Mouse (Mus musculus) limb, embryonic 13.5 days (tissue): Measurements from ENCODE around the gene Ints1. TPM values are rescaled to one million over a fixed set of nuclear protein-coding genes. Genes with fewer than 3 reads are reported as not detected.

Experiments used
- ATAC-seq: fragments of 200-750 bp; cut with Nextera tagmentation; 2 replicates; pipeline ENCODE4 v1.8.0; 2017; ENCODE audit warnings: low read depth, moderate number of reproducible peaks, moderate TSS enrichment; ENCODE audit not compliant: low FRiP score
- H3K27ac ChIP-seq: fragments of 300-500 bp; sonication (generic); 2 replicates; pipeline ENCODE4 v1.5.1; 2015; ENCODE audit warnings: inconsistent platforms, mild to moderate bottlenecking, moderate library complexity
- H3K27me3 ChIP-seq: fragments of 300-500 bp; sonication (generic); 2 replicates; pipeline ENCODE4 v1.6.1; 2015; ENCODE audit warnings: mild to moderate bottlenecking, inconsistent platforms
- H3K36me3 ChIP-seq: fragments of 300-500 bp; sonication (generic); 2 replicates; pipeline ENCODE4 v1.6.1; 2015; ENCODE audit warnings: inconsistent platforms, mild to moderate bottlenecking, moderate library complexity
- H3K4me1 ChIP-seq: fragments of 300-500 bp; sonication (generic); 2 replicates; pipeline ENCODE4 v1.6.1; 2015; ENCODE audit warnings: inconsistent platforms
- H3K4me2 ChIP-seq: fragments of 300-500 bp; sonication (generic); replicated peaks from 2 replicates; pipeline ENCODE4 v1.6.1; 2015; ENCODE audit warnings: inconsistent platforms, mild to moderate bottlenecking, moderate library complexity
- H3K4me3 ChIP-seq: fragments of 300-500 bp; sonication (generic); 2 replicates; pipeline ENCODE4 v1.5.1; 2015; ENCODE audit warnings: moderate library complexity, mild to moderate bottlenecking, inconsistent platforms
- H3K9ac ChIP-seq: fragments of 300-500 bp; sonication (generic); 2 replicates; pipeline ENCODE4 v1.6.1; 2015; ENCODE audit warnings: mild to moderate bottlenecking, inconsistent platforms
- H3K9me3 ChIP-seq: fragments of 300-500 bp; sonication (generic); 2 replicates; pipeline ENCODE4 v1.6.1; 2016; ENCODE audit warnings: inconsistent platforms
- WGBS: fragments of 180-500 bp; shearing (Covaris S2); methylation state at CpG from one replicate; pipeline ENCODE4 v1.1.7; 2015; 5-methylcytosine and 5-hydroxymethylcytosine counted together
- polyA plus RNA-seq: library from polyadenylated mRNA; unstranded; fragments of >200 nt; fragmentation: Nextera tagmentation; extraction: Ambion mirVana; gene quantifications from 2 replicates; pipeline ENCODE4 v1.2.1, GENCODE M21; 2015

Gene Ints1
- polyA plus RNA-seq, 1 experiment from 2014 or later, result 29.2 TPM

GRCm38 (mm10) chr5:139726186-139726585 lies 49.3 kb downstream of the Ints1 start:
- no peaks in the 10 kb centered on the region for H3K27me3 ChIP-seq
- no peak overlapping the region for H3K27ac ChIP-seq
- no peak overlapping the region for H3K4me2 ChIP-seq
- H3K4me3 ChIP-seq, result no peak overlapping the region
- H3K9me3 ChIP-seq, result no peaks in the 10 kb centered on the region
- H3K4me1 ChIP-seq, result peaks cover 31% of the 10 kb centered on the region
- no peak overlapping the region for H3K9ac ChIP-seq
- H3K36me3 ChIP-seq, result no peaks in the 10 kb centered on the region
- 88% methylated on average over 3 of the region's 3 CpGs for WGBS
- ATAC-seq, result no peak

- Histone ChIP-seq H3K4me1 (peaks cover 14% of the 10 kb centered on the region), H3K9ac (no peak overlapping the region), H3K4me3 (no peak overlapping the region), H3K27me3 (no peaks in the 10 kb centered on the region), H3K36me3 (no peaks in the 10 kb centered on the region), H3K9me3 (no peaks in the 10 kb centered on the region), H3K4me2 (no peak overlapping the region), H3K27ac (peak overlapping the region; percentile 44)
- WGBS, result 11% methylated on average over 10 of the region's 10 CpGs
- ATAC-seq, result no peak; the same call in 1 of the 2 replicates
Observed at GRCm38 (mm10) chr5:139724336-139725116, 50.9 kb downstream of the Ints1 start.

DNA sequence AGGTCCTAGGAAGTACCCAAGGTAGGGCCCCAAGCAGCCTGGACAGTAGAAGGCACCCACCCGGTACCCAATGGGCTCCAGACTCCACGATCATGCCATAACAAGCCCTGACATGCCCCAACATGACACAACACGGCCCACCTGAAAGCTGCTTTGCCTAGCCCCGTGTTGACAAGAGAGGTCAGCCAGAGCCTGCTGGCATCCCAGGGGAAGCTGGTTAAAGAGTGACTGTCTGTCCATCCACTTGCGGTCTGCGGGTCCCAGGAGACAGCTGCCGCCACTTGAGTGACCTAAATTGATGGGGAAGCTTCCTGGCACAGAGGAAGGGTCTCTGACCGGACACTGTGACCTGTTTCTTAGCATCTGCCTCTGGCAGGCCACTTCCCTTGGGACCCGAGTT lies 52.4 kb downstream of the Ints1 start:
- ATAC-seq, result no peak
- H3K27me3 ChIP-seq, result no peaks in the 10 kb centered on the region

GRCm38 (mm10) chr5:139722709-139723108 lies 52.8 kb downstream of the Ints1 start:
- no peaks in the 10 kb centered on the region for H3K27me3 ChIP-seq
- H3K27ac ChIP-seq, result no peak overlapping the region
- no peak overlapping the region for H3K4me3 ChIP-seq
- no peak for ATAC-seq
- H3K4me1 ChIP-seq, result peaks cover 14% of the 10 kb centered on the region
- WGBS, result 70% methylated on average over 6 of the region's 6 CpGs
- no peaks in the 10 kb centered on the region for H3K9me3 ChIP-seq
- no peak overlapping the region for H3K9ac ChIP-seq
- H3K36me3 ChIP-seq, result peaks cover 3% of the 10 kb centered on the region; the same call in 1 of the 2 replicates
- no peak overlapping the region for H3K4me2 ChIP-seq

More for the DNA sequence above, 52.4 kb downstream of the Ints1 start:
- no peak overlapping the region for H3K4me3 ChIP-seq
- H3K4me1 ChIP-seq, result peaks cover 14% of the 10 kb centered on the region
- no peaks in the 10 kb centered on the region for H3K9me3 ChIP-seq
- H3K4me2 ChIP-seq, result no peak overlapping the region
- 79% methylated on average over 9 of the region's 9 CpGs for WGBS
- H3K36me3 ChIP-seq, result peaks cover 3% of the 10 kb centered on the region; the same call in 1 of the 2 replicates
- no peak overlapping the region for H3K9ac ChIP-seq
- H3K27ac ChIP-seq, result no peak overlapping the region

DNA sequence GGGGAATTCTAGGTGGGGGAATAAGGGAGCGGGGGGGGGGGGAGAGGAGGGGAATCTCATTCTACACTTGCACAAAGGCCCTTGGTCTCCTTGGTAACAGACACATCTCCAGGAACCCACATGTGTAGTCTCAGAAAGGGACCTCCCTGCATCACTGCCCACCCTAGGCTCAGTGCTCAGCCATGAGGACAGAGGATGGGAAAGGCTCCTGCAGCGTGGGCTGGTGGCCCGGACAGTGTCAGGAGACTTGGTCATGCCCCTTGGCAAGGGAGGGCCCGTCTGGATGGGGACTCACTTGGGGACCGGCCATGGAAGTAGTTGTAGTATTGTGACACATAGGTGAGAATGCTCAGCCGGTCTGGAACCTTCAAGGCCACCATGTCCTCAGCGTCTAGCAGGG lies 56.5 kb downstream of the Ints1 start:
- Histone ChIP-seq H3K27ac (no peak overlapping the region), H3K4me1 (no peaks in the 10 kb centered on the region), H3K27me3 (no peaks in the 10 kb centered on the region), H3K9ac (no peak overlapping the region), H3K4me2 (no peak overlapping the region), H3K9me3 (no peaks in the 10 kb centered on the region), H3K36me3 (peaks cover 21% of the 10 kb centered on the region), H3K4me3 (no peak overlapping the region)
- no peak for ATAC-seq
- 76% methylated on average over 7 of the region's 7 CpGs for WGBS

DNA sequence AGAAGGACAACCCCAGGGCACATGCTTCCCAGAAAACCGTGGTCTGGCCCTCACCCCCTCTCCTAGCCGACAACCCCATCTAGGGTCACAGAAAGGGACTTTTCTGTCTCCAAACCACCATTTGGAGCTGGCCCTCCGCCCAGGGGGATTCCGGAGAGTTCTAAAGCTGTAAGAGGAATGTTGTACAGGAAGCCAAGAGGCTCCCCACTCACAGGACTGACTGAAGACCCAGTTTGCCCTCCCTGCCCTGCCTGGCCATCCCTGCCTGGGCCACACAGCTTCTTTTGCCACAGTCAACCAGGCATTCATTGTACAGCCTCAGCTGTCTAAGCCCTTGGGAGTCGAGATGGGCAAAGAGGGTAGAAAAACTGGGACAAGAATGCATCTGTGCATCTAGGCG lies 56.9 kb downstream of the Ints1 start:
- ATAC-seq, result no peak
- no peaks in the 10 kb centered on the region for H3K4me1 ChIP-seq
- H3K27me3 ChIP-seq, result no peaks in the 10 kb centered on the region
- H3K27ac ChIP-seq, result 0 out of 2 replicates have a peak overlapping the region, but pooled peaks have one; percentile 10
- no peak overlapping the region for H3K9ac ChIP-seq
- peaks cover 21% of the 10 kb centered on the region for H3K36me3 ChIP-seq
- no peak overlapping the region for H3K4me2 ChIP-seq
- WGBS, result 69% methylated on average over 6 of the region's 6 CpGs
- no peaks in the 10 kb centered on the region for H3K9me3 ChIP-seq
- H3K4me3 ChIP-seq, result no peak overlapping the region

- H3K9me3 ChIP-seq, result no peaks in the 10 kb centered on the region
- ATAC-seq, result no peak
- H3K27me3 ChIP-seq, result no peaks in the 10 kb centered on the region
- no peak overlapping the region for H3K9ac ChIP-seq
- H3K4me3 ChIP-seq, result no peak overlapping the region
- H3K4me1 ChIP-seq, result no peaks in the 10 kb centered on the region
- H3K36me3 ChIP-seq, result peaks cover 21% of the 10 kb centered on the region
- no peak overlapping the region for H3K4me2 ChIP-seq
- no peak overlapping the region for H3K27ac ChIP-seq
- 96% methylated on average over 2 of the region's 2 CpGs for WGBS
Observed at GRCm38 (mm10) chr5:139717723-139718122, 57.8 kb downstream of the Ints1 start.

DNA sequence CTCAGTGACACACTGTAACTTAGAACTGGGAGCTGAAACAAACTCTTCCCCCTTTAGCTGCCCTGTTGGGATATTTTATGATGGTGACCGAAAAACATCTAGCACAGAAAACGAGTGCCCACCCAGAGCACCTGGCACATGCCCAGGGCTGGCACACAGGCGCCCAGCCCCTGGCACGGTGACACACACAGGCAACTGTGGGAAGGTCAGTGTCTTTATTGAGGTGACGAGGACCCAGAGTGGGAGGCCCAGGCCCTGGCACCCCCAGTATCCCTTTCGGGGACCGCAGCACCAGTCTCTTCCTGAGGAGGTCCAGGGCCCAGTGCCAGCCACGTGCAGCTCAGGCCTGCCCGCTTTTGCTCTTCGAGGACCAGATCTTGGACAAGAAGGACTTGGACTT lies 69.0 kb downstream of the Ints1 start:
- Histone ChIP-seq H3K36me3 (peaks cover 60% of the 10 kb centered on the region), H3K4me3 (no peak overlapping the region), H3K9me3 (no peaks in the 10 kb centered on the region), H3K27ac (no peak overlapping the region), H3K4me1 (no peaks in the 10 kb centered on the region), H3K9ac (no peak overlapping the region), H3K27me3 (no peaks in the 10 kb centered on the region), H3K4me2 (no peak overlapping the region)
- no peak for ATAC-seq
- 93% methylated on average over 10 of the region's 10 CpGs for WGBS

- WGBS, result 59% methylated on average over 2 of the region's 2 CpGs
- no peak overlapping the region for H3K4me3 ChIP-seq
- H3K9me3 ChIP-seq, result no peaks in the 10 kb centered on the region
- no peaks in the 10 kb centered on the region for H3K4me1 ChIP-seq
- H3K36me3 ChIP-seq, result peaks cover 25% of the 10 kb centered on the region
- H3K27me3 ChIP-seq, result no peaks in the 10 kb centered on the region
- H3K27ac ChIP-seq, result no peak overlapping the region
- no peak overlapping the region for H3K9ac ChIP-seq
- peak; percentile 28; the same call in 1 of the 2 replicates for ATAC-seq
- no peak overlapping the region for H3K4me2 ChIP-seq
Observed at GRCm38 (mm10) chr5:139702905-139703304, 72.6 kb downstream of the Ints1 start.

DNA sequence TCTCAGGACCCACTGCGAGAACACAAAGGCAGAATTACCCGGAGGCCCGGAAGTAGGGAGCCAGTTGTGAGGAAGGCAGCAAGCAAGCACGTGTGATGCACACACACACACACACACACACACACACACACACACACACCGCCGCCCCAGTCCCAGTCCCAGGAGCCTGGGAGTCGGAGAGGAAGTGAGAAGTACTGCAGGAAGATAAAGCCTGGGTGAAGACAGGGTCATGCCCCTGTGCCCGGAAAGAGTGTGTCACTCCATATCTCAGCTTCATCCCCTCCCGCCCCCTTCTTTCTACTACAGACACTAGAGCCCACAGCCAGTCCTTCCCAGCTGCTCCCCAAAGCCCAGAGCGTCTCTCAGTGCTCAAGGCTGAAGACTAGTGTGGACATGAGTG lies 73.2 kb downstream of the Ints1 start:
- WGBS, result 62% methylated on average over 10 of the region's 10 CpGs
- Histone ChIP-seq H3K27me3 (no peaks in the 10 kb centered on the region), H3K36me3 (peaks cover 22% of the 10 kb centered on the region), H3K4me1 (no peaks in the 10 kb centered on the region), H3K4me2 (no peak overlapping the region), H3K27ac (no peak overlapping the region), H3K9me3 (no peaks in the 10 kb centered on the region), H3K9ac (no peak overlapping the region), H3K4me3 (no peak overlapping the region)
- ATAC-seq, result no peak
